Mouse (Mus musculus): ENCODE measurements around the gene Gm10974. TPM values are rescaled to one million over a fixed set of nuclear protein-coding genes. Genes with fewer than 3 reads are reported as not detected.

The Gm10974 gene
- total RNA-seq (2015), result not detected in 2 replicates
- not detected in 2 replicates for total RNA-seq (2017)

- ATAC-seq (ENCODE audit: poor library complexity, severe bottlenecking), result no peak
Measured at GRCm38 (mm10) chr7:66365904-66366303, at the start of gene Gm10974. Gm10974 (plus strand) TSS chr7:66365905.

- ATAC-seq (ENCODE audit: poor library complexity, severe bottlenecking), result no peak
Measured at GRCm38 (mm10) chr7:66318147-66318546, 47.6 kb upstream of the Gm10974 start.

DNA sequence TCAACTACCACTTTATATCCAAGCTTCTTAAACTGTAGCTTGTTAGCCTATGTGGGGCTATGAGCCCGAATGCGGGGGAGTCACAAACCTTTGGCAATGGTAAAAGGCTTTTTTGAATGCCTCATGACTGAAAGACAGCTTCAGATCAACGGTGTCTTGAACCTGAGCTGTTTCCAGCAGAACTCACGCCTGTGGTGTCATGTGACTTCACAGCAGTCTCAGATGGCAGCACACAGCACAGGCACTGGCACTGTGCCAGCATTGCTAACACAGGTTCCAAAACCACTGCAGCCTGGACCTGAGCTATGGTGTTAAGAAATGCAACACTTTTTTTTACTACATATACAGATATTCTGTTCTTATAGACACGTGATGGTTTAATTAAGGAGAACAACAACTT, 44.7 kb upstream of the Gm10974 start:
- ATAC-seq (ENCODE audit: poor library complexity, severe bottlenecking), result no peak

- ATAC-seq (ENCODE audit: poor library complexity, severe bottlenecking), result peak; percentile 86
Measured at GRCm38 (mm10) chr7:66323252-66324015, 42.3 kb upstream of the Gm10974 start.

- no peak for ATAC-seq (ENCODE audit: poor library complexity, severe bottlenecking)
Measured at GRCm38 (mm10) chr7:66325419-66326053, 40.2 kb upstream of the Gm10974 start.

DNA sequence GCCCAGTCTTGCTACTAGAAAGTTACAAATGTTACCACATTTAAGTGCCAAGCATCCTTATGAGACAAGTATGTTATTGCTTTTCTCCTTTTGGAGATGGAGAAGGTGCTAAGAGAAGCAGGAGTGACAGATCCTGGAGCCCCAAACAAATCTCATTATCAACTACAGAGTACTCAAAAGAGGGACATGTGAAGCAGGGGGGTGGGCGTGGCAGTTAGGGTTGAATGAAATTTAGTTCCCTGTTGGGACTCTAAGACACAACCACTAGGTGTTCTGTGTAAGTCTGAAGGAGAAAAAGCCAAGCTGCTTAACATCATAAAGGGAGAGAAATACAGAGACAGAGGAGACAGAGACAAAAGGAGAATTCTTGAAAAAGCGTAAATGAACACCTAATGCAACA, 38.2 kb upstream of the Gm10974 start:
- ATAC-seq (ENCODE audit: poor library complexity, severe bottlenecking), result no peak

GRCm38 (mm10) chr7:66330610-66331009, 35.1 kb upstream of the Gm10974 start:
- no peak for ATAC-seq (ENCODE audit: poor library complexity, severe bottlenecking)

DNA sequence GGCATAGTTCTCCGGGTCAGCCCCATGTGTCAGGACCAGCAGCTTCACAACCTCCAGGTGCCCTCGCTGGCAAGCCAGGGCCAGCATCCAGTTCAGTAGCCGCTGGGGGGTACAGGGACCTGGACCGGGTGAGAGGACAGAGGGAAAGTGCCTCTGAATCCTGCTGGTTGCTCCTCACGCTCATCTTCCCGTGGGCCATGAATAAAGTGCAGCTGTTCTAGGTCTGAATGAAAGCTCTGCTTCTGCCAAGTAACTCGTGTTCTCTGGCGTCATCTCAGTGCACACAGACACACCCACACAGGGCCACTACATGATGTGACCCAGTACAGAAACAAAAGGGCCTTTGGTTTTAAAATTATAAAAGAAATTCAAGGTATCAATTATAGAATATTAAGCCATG, 33.4 kb upstream of the Gm10974 start:
- no peak for ATAC-seq (ENCODE audit: poor library complexity, severe bottlenecking)

- ATAC-seq (ENCODE audit: poor library complexity, severe bottlenecking), result no peak
Measured at GRCm38 (mm10) chr7:66333906-66334500, 31.7 kb upstream of the Gm10974 start.

DNA sequence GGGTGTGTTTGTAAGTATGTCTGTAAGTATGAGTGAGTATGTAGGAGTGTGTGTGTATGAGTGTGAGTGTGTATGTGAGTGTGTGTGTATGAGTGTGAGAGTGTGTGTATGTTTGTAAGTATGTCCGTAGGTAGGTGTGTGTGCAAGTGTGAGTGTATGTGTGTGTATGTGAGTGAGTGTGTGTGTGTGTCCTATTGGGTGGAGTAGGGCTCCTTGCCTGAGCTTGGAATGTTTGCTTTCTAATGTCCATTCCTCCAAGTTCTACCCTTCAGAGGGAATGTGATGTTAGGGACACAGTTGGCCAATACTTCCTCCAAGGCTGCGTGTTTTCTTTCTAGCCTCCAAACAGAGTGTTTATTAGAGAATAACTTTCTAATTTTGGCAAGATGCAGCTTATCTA, 28.8 kb upstream of the Gm10974 start:
- no peak for ATAC-seq (ENCODE audit: poor library complexity, severe bottlenecking)

GRCm38 (mm10) chr7:66339625-66340024, 26.1 kb upstream of the Gm10974 start:
- no peak for ATAC-seq (ENCODE audit: poor library complexity, severe bottlenecking)

GRCm38 (mm10) chr7:66340044-66340443, 25.7 kb upstream of the Gm10974 start:
- no peak for ATAC-seq (ENCODE audit: poor library complexity, severe bottlenecking)

- ATAC-seq (ENCODE audit: poor library complexity, severe bottlenecking), result peak; percentile 68
Measured at GRCm38 (mm10) chr7:66342323-66342722, 23.4 kb upstream of the Gm10974 start.

DNA sequence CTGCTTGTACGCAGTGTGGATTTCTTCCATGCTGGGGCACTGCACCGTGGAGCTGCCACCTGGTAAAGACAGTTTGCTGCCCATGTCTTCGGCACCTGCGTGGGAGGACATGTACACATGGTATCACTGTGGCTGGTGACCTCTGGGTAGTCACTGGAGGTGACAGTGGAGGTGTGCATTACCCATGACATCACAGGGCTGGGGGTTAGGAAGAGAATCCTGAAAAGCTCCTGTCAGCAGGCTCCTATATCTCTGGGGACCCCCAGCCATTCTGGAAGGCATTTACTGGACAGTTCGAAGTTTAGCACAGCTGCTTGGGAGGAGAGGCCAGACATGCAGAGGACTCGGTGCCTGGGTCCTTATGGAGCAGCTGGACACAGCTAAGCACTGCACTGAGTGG, 22.9 kb upstream of the Gm10974 start:
- no peak for ATAC-seq (ENCODE audit: poor library complexity, severe bottlenecking)

DNA sequence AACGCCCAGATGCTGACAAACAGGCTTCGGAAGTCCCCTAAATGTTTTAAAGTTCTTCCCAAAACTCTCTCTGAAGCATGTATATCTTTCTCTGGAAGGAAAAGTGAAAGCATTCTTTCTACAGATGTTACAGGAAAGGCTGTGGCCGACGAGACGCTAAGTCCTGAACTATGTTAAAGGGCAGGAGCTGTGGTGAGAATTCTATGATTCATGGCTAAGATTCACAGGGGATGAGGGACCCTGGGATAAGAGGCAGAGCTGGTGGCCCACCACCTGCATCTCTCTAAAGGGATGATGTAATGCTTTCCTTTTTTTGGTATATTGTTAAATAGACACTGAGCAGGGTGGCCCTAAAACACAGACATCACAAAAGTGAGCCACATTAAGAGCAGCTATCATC, 22.4 kb upstream of the Gm10974 start:
- no peak for ATAC-seq (ENCODE audit: poor library complexity, severe bottlenecking)

DNA sequence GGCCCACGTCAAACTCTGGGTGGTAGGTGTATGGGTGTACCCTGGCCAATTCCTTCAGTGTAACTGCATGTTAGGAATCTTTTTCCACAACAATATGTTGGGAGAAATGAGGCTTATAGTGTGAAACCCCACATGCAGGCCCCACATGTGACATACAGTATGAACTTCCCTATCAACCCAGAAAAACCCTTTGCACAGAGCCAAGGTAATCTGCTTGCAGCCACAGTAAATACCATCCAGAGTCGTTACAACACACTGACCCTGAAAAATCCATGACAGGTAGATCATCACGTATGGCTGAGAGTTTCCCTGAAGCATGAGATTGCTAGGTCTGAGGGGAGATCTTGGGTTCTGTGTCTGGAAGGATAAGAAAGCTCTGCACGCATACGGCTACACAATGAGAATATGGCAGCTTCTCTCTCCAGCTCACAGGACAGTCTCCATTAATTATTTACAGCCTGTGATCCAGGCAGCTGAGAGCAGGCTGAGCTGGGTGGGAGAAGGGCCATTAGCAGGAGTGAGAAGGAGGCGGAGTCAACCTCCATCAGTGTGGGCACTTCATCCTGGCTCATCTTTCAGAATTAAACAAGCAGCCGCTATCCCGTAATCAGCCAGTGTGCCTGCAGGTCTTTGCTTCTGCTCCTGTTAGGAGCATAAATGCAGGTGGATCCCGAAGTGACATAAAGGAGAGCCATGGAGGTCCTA, 18.6 kb upstream of the Gm10974 start:
- no peak for ATAC-seq (ENCODE audit: poor library complexity, severe bottlenecking)

DNA sequence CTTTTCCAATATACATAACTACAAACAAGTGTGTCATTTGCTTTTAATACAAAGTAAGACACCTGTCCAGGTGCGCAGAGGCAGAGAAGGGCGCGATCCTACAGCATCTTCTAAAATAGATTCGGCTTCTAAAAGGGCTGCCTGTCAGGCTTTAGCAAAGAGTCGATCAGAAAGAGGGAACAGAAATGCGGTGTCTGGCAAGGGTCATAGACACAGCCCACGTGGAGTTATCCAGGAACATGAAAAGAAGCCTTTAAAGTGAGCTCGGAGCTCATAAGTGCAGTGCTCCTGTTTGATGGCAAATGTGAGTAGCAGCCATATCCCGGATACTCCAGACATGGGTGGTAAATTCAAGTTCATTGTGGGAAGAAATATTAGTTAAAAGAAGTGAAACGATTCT, 17.1 kb upstream of the Gm10974 start:
- ATAC-seq (ENCODE audit: poor library complexity, severe bottlenecking), result no peak

GRCm38 (mm10) chr7:66349670-66350069, 16.0 kb upstream of the Gm10974 start:
- ATAC-seq (ENCODE audit: poor library complexity, severe bottlenecking), result no peak

- ATAC-seq (ENCODE audit: poor library complexity, severe bottlenecking), result no peak
Measured at GRCm38 (mm10) chr7:66351074-66351473, 14.6 kb upstream of the Gm10974 start.

- ATAC-seq (ENCODE audit: poor library complexity, severe bottlenecking), result no peak
Measured at GRCm38 (mm10) chr7:66354911-66355310, 10.8 kb upstream of the Gm10974 start.

DNA sequence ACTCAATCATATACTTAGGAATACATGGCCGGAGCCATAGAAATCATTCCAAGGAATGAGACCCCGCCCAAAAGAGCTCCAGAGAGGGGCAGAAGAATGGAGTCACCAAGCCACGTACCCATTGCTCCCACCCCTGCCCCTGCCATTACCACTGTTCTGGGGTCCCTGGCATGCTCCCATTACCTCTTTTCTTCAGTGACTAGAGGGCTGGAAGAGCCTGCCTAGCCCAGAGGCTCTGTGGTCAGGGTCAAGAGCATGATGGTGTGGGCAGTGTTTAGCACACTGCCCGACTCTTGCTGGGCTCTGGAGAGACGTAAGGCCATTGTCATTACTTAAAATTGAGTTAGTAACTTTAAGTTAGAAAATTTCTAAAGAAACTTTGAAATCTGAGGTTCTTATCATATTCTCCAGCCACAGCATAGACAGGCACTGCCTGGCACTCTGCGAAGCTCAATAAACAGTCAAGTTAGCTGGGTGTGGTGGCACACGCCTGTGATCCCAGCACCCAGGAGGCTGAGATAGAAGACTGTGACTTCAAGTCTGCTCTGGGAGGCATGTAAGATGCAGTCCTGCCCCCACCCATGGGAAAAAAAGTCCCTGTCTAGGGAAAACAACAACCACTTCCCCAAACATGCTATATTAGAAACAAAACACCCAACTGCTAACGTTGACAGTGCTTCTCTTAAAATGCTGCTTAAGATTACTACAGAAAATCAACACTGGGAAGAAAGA, 9.7 kb upstream of the Gm10974 start:
- ATAC-seq (ENCODE audit: poor library complexity, severe bottlenecking), result no peak

All from megakaryocyte, adult 5-6 weeks (primary cell).